Mouse (Mus musculus): ENCODE measurements around the gene Psg23. TPM values are rescaled to one million over a fixed set of nuclear protein-coding genes. Genes with fewer than 3 reads are reported as not detected.
"Not testable (repeated sequence)": the region's sequence is repeated elsewhere in the genome, so short reads cannot be mapped to it uniquely, and the experiment has no call there.

The Psg23 gene
- total RNA-seq (2021) = not detected

DNA sequence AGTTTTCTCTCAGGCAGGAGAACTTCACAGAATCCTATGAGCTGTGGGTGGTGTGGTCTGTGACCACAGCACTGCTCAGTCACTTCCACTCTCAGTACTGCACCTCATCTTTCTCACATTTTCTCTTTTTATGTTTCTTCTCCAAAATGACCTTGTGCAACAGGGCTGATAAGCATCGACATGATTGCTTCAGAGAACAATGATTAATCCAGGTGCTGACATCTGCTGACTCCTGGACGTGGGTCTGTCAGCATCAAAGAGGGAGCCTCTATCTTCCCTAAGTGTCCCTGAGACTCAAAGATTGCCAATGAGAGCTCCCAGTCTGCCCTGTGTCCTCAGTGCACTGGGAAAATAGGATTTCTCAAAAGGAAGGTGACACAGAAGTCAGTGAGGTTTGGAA is at the start of gene Psg23:
TSS of gene Psg23 (minus strand) at position 101 of the 400 bp plus-strand sequence.
- intact Hi-C loops (cut with DNase I); DNase-seq (ENCODE audit: low spot score): not testable (repeated sequence)

DNA sequence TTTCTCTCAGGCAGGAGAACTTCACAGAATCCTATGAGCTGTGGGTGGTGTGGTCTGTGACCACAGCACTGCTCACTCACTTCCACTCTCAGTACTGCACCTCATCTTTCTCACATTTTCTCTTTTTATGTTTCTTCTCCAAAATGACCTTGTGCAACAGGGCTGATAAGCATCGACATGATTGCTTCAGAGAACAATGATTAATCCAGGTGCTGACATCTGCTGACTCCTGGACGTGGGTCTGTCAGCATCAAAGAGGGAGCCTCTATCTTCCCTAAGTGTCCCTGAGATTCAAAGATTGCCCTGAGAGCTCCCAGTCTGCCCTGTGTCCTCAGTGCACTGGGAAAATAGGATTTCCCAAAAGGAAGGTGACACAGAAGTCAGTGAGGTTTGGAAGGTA is 40.3 kb upstream of the Psg23 start, which contains the start of gene Psg21:
TSS of gene Psg21 (minus strand) at position 101 of the 400 bp plus-strand sequence.
- intact Hi-C loops (cut with DNase I); DNase-seq (ENCODE audit: low spot score): not testable (repeated sequence)

DNA sequence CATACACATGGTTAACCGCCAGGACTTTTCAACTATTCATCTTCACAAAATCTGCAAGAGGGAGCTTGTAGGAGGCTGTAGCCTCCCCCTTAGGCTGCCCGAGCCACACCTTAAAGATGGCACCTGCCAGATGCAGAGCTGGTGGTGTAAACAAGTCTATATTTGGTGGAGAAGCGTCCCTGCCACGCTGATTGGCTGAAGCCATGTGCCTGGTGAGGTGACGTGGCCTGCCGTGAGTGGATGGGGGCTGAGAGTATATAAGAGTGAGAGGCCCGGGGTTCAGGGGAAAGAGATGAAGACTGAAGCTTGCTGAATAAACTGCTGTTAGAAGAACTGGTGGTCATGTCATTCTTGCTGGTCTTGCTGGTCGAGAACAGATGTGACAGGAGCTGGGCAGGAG is 10.6 kb upstream of the Psg23 start:
- intact Hi-C loops (cut with DNase I) = not testable (repeated sequence)

DNA sequence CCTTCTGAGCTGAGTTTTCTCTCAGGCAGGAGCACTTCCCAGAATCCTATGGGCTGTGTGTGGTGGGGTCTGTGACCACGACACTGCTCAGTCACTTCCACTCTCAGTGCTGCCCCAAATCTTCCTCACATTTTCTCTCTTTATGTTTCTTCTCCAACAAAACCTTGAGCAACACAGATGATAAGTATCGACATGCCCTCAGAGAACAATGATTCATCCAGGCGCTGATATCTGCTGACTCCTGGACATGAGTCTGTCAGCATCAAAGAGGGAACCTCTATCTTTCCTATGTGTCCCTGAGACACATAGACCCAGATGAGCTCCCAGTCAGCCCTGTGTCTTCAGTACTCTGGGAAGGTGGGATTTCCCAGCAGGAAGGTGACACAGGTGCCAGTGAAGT is 49.1 kb downstream of the Psg23 start, which contains the start of gene Psg27:
TSS of gene Psg27 (minus strand) at position 101 of the 400 bp plus-strand sequence.
- DNase-seq (ENCODE audit: low spot score) = no peak
- intact Hi-C loops (cut with DNase I) = no loop called here

More for the DNA sequence above, 10.6 kb upstream of the Psg23 start:
- not testable (repeated sequence) for DNase-seq (ENCODE audit: low spot score)

DNA sequence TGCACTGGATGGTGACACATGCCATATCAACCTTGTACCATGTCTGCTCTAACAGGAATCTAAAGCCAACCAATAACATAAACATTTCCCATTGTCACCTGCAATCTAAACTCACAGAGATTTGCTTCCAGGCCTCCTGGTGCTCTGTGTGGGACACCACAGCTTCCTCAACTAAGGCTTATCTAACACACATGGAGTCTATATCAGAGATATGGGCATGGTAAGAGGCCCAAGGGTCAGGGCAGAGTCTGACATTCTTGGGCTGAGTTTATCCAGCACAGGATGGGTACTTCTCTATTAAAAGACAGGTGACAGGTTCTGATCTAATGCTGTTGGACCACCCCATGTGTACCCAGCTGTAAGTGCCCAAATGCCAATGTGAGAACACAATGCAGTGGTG is 56.5 kb downstream of the Psg23 start:
- DNase-seq (ENCODE audit: low spot score) = no peak
- intact Hi-C loops (cut with DNase I) = no loop called here

Other genes starting within 250 kb of the Psg23 start
- gene Psg28, start 184.5 kb downstream of the Psg23 start, total RNA-seq (2021) = not detected
- not detected for gene Psg26, start 132.3 kb downstream of the Psg23 start, total RNA-seq (2021)
- not detected for gene Psg25, start 84.2 kb downstream of the Psg23 start, total RNA-seq (2021)
- not detected for gene Psg27, start 49.2 kb downstream of the Psg23 start, total RNA-seq (2021)
- gene Psg21, start 40.2 kb upstream of the Psg23 start, total RNA-seq (2021) = not detected
- gene Psg20, start 69.7 kb upstream of the Psg23 start, total RNA-seq (2021) = not detected
- gene Psg22, start 101.6 kb upstream of the Psg23 start, total RNA-seq (2021) = not detected
- not detected for gene Psg19, start 182.0 kb upstream of the Psg23 start, total RNA-seq (2021)
- gene Psg17, start 205.1 kb upstream of the Psg23 start, total RNA-seq (2021) = not detected
- 1 to 10 TPM; 6.5 to 6.7 TPM for gene Mill2, start 223.5 kb upstream of the Psg23 start, total RNA-seq (2021)

Data from heart, postnatal 25 days (tissue).